Mouse (Mus musculus) frontal cortex, postnatal 36 days (tissue): ENCODE results near the gene Itpkb.

ENCODE experiments used
- DNase-seq, 2 experiments: peaks; one replicate each; pipeline ENCODE4 v3.0.0; 2022; ENCODE audit warnings: low spot score in 2 of 2

Itpkb gene

DNA sequence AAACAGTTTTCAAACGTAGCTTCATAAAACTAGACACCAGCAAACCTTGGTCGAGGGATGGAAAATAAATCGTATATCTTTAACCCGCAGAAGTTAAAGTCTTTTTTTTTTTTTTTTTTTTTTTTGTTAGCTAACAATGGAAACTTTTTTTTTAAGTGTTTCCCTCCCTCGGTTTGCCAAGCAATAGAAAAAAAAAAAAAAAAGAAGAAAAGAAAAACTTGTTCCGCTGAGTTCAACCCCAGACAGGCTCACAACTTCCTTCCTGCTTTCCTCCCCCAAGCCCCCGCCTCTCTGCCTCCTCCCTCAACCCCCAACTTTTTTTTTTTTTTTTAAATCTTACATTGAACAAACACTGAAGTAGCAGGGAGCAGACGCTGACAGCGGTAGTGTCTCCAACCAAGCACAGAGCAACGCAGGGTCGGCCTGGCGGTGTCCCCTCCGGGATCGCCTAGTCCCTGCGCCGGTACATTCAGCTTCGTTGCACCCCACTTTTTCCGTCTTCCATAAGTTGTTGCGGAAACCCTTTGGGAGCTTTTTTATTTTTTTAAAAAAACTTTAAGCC, at the start of gene Itpkb:
TSS of gene Itpkb (plus strand) at position 341 of the 562 bp plus-strand sequence.
- peak in 1 of 2 experiments; percentile 30 for DNase-seq

DNA sequence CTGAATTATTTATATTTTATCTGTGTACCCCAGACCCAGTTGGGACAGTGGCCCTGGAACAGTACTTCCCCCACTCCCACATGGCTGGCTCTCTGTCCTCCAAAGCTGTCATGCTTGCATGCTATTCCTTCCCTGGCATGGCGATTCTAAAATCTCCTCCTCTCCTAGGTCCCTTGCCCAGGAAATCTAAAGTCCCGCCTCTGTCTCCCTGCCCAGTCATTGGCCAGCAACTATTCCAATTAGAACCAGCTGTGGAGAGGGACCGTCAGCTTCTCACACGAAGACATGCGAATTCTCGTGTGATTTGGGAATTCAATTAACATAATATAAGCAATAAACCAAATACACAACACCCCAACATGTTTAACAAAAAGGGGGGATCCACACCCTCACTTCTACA, 47.7 kb upstream of the Itpkb start:
- no peak for DNase-seq

DNA sequence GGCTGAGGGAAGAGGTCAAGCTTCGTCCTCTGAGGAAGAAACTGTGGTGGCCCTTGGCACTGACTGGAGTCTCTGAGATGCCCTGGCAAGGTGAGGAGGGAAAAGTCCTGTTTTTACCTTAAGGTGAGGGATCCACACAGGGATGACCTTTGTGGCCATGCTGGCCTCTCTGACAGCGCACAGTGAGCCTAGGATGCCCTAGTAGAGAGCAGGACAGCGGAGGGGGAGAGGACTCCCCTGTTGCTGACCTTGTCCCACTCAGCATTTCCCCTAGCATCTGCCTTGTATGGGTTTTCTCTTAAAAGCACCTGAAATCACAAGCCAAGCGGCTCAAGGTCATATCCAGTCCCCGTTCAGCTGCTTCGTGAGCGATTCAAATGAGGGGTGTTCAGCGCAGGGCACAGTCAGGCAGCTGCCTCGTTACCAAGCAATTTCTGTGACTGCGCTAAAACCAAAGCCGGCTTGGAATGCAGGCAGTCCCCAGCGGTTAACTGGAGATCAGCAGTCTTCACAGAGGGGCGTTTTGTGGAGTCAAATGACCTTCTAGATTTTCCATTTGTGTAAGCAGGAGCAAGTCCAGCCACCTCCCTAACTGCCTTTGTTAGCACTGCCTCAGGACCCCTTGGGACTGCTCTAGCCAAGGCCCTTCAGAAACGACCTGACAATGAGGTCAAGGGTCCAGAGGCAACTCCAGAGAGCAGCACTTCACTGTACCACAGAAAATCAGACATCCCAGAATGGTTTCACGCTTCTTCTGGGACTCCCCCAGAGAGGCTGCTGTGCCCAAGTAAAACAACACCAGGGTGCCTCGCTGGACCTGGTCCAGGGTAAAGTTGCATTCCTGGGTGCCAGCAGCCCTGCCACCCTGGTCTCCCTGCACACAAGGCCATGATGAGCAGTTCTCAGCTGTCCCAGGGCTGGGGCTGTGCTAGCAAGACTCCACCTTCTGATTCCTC, 46.2 kb upstream of the Itpkb start:
- no peak for DNase-seq

DNA sequence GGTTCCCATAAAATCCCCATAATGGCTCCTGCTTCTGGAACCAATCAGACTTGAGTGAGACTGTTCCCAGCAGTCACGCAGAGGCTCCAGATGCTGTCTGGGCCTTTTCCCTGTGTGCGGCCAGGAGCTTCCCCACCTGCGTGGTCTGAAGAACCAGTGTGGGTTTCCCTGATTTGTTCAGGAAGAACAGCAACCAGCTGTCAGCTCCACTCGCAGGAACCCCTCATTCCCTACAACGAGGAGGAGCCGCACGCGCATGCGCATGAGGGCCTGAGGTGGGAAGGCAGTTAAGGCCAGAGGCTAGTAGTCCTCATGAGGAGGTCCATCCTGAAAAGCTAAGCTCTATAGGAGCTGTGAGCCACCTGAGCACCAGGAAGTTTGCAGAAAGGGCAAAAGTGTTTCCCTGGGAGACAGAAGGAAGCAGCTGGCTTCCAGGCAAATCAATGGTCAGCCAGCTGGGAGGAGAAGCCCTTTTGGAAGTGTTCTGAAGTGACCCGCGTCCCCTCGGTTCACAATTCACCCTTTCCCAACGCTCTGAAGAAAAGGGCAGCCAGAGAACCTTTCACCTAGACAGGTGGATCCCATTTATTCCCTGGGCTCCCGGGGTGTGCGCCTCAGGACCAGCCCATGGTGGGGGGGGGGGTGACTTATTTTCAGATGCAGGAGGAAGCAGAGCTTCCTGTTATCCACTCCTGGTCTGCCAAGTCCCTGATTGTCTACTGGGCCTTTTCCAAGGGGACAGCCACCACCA, 44.0 kb upstream of the Itpkb start:
- no peak for DNase-seq

DNA sequence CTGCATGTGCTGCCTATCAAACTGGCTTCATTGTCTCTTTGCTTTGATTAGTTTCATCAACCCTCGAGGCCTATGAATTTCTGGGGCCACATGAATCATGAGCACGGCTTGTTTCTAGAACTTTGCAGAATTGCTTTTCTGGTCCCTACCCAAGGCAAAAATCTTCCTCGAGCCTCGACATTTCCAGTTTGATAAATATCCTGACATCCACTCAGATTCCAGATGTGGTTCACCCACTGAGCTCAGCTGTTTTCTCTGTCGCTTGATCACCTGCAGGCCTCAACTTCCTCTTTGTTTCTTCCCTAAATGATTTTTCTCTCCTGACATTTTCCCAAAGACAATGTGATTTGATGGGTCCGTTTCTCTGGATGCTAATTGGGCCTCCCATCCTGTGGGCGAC, 42.1 kb upstream of the Itpkb start:
- DNase-seq = no peak

DNA sequence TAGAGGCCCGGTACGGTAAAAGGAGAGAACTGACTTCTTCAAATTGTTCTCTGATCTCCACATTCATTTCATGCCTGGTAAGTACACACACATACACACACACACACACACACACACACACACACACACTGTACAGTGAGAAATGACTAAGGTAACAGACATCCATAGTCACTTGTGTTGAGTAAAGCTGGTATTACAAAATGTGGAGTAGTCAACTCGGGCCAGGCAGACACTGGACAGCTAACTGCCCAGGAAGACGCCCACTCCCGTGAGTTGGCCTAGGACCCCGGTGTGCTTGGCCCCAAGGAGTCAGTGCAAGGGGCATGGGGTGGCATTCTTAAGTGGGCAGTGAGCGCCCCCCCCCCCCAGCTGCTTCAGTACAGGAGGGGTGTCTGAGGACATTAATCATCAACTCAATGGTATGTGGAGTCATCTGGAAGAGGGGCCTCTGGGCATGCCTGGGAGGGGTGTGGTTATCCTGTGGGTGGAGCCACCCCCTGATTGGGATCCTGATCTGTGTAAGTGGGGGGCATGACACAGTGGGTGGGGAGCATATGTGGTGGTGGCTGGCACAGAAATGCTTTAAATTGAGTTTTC, 41.3 kb upstream of the Itpkb start:
- no peak for DNase-seq

DNA sequence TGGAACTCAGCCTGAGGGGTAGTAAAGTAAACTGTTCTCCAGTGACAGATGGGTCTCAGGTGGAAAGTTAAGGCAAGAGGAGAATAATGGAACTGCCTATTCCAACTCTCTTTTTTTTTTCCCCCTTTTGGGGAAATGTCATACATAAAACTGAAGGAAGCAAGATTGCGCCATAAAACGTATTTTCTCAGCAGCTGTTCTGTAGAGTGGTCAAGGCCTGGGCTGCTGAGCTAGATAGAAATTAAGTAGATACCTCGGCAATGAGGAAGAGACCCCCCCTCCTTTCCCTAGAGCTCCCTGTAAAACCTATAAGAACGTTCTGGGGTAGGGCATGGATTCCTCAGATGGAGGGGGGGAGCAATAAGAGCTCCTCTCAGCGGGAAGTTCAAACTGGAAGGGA, 40.5 kb upstream of the Itpkb start:
- no peak for DNase-seq

DNA sequence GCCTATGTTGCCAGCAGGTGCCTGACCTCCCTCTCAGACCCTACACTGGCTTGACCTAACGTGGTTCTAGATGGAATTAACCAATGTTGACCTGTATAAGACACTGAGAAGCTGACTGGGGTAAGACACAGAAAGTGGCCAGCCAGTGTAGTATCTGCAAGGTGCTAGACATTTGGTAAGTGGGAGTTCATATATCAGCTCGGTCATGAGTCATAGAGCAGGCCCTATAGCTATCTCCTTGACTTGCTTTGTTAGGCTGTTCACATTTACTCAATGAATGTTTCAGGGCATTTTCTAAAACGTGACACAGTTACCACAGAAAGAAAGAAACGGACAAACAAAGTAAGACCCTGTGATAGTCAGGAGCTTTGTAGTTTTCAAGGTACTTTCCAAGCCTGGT, 39.9 kb upstream of the Itpkb start:
- no peak for DNase-seq

DNA sequence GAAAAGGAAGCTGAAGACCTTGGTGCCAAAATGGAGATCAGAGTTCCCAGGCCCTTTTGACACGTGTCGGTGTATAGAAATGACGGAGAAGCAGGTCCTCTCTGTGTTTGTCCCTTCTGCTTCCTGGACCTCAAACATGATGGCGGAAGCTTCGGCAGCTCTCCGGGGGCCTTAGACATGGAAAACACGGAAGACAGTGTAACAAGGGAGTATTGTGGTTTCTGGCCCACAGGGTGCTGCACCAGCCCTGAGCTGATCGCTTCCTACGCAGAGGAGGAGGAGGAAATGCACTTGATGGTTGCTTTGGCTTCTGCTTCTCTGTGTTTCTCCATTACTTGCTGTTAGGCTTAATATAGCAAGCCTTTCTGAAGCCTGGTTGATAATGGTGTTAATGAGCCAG, 34.2 kb upstream of the Itpkb start:
- no peak for DNase-seq

DNA sequence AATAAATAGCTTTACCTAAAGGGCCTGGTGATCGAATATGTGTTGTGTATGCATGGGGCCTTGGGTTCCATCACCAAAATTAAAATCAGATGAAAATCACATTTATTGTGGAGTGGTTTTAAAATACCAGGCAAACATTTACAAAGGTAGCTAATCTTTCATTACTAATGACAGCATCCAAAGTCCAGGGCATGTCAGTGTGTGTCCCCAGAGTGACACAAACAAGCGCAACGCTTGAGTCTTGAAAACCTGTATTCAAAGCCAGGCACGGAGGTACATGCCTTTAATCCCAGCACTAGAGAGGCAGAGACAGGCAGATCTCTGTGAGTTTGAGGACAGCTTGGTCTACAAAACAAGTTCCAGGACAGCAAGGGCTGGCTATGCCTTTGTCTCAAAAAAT, 30.6 kb upstream of the Itpkb start:
- DNase-seq = no peak

DNA sequence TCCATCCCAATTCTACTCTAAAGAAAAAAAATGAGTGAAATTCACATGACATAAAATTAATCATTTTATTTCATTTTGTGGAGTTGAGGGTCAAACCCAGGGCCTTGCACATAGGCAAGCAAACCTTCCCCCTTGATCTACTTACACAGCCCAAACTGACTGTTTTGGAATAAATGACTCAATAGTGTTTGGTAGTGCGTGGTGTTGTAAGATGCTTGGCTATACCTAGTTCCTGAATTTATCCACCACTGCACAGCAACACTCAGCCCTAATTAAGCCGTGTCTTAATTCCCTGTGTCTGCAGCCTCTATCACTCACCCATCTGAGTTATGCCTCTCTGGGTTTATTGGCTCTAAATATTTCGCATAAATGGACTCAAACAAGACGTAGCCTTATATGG, 30.0 kb upstream of the Itpkb start:
- DNase-seq = no peak

DNA sequence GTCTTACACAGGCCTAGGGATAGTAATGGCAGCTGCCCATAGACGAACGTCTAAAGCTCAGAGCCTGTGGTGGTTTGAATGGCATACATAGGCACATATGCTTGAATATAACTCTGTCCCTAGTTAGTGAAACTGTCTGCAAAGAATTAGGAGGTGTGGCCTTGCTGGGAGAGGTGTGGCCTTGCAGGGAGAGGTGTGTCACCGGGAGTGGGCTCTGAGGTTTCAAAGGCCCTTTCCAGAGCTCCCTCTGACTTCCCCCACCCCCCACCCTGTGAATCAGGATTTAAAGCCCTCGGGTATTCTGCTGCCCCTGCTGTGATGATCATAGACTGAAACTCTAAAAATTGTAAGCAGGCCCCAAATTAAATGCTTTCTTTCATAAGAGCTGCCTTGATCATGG, 29.3 kb upstream of the Itpkb start:
- DNase-seq = no peak

DNA sequence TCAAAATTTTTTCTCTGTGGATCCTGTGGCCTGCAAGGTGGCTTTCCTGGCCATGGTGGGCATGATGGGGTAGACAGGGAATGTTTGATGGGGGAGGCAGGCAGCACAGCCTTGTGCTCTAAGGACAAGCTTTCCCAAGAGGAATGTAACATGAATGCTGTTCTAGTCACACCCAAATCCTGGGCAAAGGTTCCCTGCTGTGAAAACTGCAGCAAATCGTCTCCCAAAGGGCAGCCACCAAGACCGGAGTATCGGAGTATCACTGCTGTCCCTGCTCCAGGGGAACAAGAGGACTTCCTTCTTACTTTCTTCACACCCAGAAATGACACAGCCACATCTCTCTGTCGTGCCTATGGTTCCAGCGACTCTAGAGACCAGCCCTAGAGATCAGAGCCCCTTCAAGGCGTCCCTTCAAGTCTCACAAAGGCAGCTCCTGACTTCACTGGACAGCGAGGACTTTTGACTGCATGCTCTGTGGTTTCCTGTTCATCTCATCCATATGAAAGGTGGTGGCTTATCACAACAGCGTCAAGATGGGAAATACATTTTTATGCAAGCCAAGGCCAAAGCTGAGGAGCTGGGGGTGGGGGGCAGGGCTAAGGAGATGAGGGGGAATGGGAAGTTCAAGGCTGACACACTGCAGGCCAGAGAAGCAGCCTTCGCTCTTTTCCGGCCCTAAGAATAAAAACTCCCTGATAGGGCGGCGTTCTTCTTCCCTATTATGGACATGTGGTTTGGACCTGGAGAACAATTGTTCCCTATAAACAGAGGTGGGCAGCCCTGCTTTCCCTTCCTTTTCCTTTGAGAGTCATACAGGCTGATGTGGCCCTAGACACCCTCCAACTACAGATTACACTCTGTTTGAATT, 27.8 kb upstream of the Itpkb start:
- no peak for DNase-seq

DNA sequence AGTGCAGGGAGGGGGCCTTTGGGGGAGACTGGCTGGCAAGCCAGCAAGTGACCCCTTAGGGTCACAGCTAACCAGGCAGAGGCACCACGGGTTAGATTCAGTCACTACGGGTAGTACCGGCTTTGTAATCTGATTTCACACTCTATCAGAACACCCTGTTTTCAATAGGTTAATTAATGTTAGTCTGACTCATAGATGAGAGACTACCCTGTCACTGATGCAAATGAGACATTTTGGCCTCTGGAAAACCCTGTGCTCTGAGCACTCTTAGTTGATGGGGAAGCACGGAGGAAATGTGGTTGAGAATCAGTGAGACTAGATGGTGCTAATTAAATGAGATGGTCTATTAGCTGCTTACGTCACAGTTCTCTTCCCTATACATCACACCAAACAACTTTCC, 26.7 kb upstream of the Itpkb start:
- no peak for DNase-seq

DNA sequence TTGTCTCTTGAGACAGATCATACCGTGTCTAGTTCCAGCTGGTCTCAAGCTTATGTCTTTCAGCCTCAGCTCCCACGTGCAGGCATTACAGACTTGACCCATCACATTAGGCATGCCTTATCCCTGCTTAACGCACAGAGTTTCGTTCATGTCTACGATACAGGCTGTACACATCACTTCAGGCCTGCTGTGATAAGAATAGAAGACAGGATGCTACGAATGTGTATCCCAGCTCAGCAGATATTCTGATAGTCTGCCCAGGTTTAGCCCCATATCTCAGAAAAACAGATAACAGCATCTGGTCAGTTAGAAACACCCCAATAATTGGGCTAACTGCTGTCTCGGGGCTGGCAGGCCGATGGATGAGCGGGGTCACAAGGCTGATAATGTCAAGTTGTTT, 23.4 kb upstream of the Itpkb start:
- DNase-seq = no peak

DNA sequence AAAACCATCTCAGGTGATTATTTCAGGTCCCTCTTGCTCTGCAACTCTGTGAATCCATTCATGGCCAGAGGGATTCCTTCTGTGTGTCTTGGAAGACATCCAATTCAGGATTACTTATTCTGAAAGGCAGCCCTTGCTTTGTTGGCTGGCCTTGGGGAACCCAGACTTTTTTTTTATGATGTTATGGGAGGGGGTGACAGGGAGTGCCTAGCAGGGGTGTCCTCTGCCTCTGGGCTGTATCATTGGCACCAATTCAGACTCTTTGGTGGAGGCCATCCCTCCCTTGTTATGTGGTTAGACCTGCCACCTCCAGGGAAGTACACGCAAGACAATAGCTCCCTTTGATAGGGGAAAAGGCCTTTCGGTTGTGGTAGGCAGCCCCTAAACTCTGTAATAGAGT, 22.6 kb upstream of the Itpkb start:
- DNase-seq = no peak

DNA sequence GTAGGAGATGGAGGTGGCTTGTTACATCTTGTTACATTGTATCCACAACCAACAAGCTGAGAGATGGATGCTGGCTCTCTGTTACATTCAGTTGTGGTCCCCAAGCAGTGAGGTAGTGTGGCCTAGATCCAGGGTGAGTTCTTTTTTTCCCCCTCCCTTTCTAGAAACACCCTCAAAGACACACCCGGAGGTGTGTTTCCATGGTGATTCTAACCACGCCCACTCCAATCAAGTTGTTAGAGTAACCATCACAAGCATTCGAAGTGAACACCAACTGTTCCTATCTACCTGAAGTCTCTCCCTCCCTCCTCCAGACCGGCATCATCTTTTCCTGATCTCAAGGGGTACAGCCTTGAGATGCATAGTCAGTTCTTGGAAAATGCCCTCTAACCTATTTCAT, 21.4 kb upstream of the Itpkb start:
- DNase-seq = no peak

DNA sequence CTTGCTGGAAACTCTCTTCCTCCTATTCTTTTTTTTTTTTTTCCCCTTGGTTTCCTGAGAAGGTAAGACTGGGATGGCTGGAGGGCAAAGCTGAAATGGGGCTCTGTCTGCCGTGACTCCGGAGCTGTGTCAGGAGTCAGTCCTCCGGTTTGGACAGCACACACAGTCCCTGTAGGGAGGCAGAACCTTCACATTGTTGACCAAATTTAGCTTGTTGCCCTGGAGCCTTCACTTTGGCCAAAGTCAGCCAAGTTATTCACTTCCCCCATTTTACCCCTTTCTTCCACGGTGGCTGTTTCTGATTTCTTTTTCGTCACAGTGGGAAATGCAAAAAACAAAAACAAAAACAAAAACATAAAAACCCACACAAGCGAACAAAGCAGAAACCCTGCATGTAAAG, 18.0 kb upstream of the Itpkb start:
- no peak for DNase-seq

DNA sequence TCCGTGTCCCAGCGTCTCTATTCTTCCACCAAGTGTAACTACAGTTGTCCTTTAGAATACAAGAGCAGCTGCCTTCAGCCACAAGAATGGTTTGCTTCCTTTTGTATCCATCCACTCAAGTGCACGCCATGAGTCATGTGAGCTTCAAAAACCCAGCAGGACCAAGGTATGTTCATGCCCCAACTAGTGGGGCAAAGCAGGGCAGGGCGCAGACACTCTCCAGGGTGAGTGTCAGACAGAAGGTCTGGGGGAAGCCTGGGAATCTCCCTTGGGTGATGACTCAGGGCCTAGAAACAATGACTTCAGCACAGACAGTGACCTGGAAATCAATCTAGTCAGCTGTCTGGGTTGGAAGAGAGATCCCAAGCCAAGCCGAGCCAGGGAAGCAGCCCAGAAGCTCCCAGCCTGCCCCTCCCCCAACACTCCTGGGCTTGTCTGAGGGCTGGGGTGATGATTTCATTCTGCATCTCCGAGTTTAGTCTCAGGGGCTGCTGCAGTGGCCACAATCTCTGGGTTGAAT, 17.4 kb upstream of the Itpkb start:
- no peak for DNase-seq

DNA sequence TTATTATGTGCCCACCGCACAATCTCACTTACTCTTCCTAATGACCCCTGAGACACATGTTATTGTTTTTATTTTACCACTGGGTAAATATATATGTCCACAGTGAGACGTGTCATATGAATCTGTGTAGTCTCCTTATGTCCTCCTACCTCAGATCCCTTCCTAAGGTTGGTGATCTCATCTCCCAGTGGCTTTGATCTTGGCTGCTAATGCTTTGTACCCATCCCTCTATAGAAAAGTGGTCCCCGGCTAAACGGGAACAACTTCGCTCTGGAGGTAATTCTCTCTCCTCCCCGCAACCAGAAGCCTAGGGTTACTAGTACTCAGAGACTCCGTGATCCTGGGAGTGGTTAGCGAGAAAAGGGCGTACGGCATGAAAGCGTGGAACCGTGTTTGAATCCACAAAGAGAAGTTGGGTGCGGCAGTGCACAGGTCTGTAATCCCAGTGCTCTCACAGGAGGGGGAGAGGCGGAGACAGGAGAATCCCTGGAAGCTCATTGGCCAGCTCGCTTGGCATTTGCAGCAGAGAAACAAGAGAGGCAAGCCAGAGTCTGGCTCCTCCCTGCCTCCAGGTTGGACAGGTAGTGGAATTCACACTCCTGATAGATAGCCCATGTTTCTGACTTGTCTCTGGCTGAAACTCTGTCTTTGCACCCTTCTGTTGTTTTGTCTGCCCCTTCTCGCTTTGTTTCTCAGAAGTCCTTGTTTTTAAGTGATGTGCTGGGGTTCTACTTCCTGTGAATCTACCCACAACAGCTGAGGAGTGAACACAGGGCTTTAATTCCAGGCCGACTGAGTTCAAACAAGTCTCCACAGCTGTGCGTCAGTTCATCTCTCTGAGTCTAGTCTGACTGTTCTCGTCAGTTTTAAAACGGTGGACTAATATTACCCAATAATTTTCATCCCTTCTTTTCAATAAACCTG, 16.5 kb upstream of the Itpkb start:
- DNase-seq = peak in 1 of 2 experiments; percentile 31
